Mouse (Mus musculus) intestine, embryonic 16.5 days (tissue): ENCODE data around the gene Trub2. TPM values are rescaled to one million over a fixed set of nuclear protein-coding genes. Genes with fewer than 3 reads are reported as not detected.

Source experiments
- ATAC-seq: fragments of 200-750 bp; cut with Nextera tagmentation; 2 replicates; pipeline ENCODE4 v1.8.0; 2017; ENCODE audit warnings: moderate TSS enrichment, moderate library complexity
- H3K27ac ChIP-seq: fragments of 300-500 bp; sonication (generic); 2 replicates; pipeline ENCODE4 v1.5.1; 2014; ENCODE audit warnings: mild to moderate bottlenecking, low read length
- H3K27me3 ChIP-seq: fragments of 300-500 bp; sonication (generic); replicated peaks from 2 replicates; pipeline ENCODE4 v1.6.1; 2014; ENCODE audit warnings: low read length, control low read depth, mixed read lengths; ENCODE audit not compliant: control insufficient read depth, insufficient read depth
- H3K36me3 ChIP-seq: fragments of 300-500 bp; sonication (generic); 2 replicates; pipeline ENCODE4 v1.6.1; 2014; ENCODE audit warnings: low read length, control low read depth; ENCODE audit not compliant: control insufficient read depth, insufficient read depth
- H3K4me1 ChIP-seq: fragments of 300-500 bp; sonication (generic); 2 replicates; pipeline ENCODE4 v1.6.1; 2014; ENCODE audit warnings: low read length, control low read depth, mixed read lengths; ENCODE audit not compliant: control insufficient read depth, insufficient read depth
- H3K4me2 ChIP-seq: fragments of 300-500 bp; sonication (generic); 2 replicates; pipeline ENCODE4 v1.6.1; 2014; ENCODE audit warnings: low read depth, low read length, control low read depth
- H3K4me3 ChIP-seq: fragments of 300-500 bp; sonication (generic); 2 replicates; pipeline ENCODE4 v1.5.1; 2014; ENCODE audit warnings: mild to moderate bottlenecking, low read length
- H3K9ac ChIP-seq: fragments of 300-500 bp; sonication (generic); 2 replicates; pipeline ENCODE4 v1.6.1; 2014; ENCODE audit warnings: low read depth, low read length
- H3K9me3 ChIP-seq: fragments of 300-500 bp; sonication (generic); 2 replicates; pipeline ENCODE4 v1.6.1; 2016; ENCODE audit warnings: low read length, control low read depth; ENCODE audit not compliant: control insufficient read depth
- WGBS: fragments of 180-500 bp; shearing (Covaris S2); extraction: QIAGEN DNeasy Blood & Tissue Kit; methylation state at CpG from one replicate; pipeline ENCODE4 v1.1.7; 2014; 5-methylcytosine and 5-hydroxymethylcytosine counted together
- polyA plus RNA-seq: library from polyadenylated mRNA; unstranded; fragments of >200 nt; fragmentation: Nextera tagmentation; extraction: Ambion mirVana; gene quantifications from 2 replicates; pipeline ENCODE4 v1.2.1, GENCODE M21; 2015

Trub2 gene
- polyA plus RNA-seq, 1 experiment from 2014 or later: 38.0 TPM

- H3K9me3 ChIP-seq: no peaks in the 10 kb centered on the region
- H3K4me2 ChIP-seq: no peak overlapping the region
- 76% methylated on average over 12 of the region's 12 CpGs for WGBS
- H3K36me3 ChIP-seq: peaks cover 13% of the 10 kb centered on the region
- no peak overlapping the region for H3K27ac ChIP-seq
- H3K27me3 ChIP-seq: no peaks in the 10 kb centered on the region
- H3K9ac ChIP-seq: no peak overlapping the region
- no peak for ATAC-seq
- no peak overlapping the region for H3K4me3 ChIP-seq
- no peaks in the 10 kb centered on the region for H3K4me1 ChIP-seq
Observed at GRCm38 (mm10) chr2:29737209-29737925, 50.9 kb downstream of the Trub2 start.

DNA sequence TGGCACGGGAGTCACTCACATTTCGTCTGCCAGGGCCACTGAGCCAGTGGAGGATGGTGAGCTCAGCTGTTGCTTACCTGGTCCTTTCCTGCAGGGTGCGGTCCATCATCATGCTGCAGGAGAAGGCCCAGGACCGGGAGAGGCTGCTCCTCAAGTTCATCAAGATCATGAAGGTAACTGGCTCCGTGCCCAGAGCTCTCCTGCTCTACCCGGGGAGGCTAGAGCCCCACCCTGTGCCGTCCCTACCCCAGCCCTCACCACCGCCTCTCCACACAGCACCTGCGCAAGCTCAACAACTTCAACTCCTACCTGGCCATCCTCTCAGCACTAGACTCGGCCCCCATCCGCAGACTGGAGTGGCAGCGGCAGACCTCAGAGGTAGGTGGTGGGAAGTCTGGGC is 52.6 kb downstream of the Trub2 start:
- Histone ChIP-seq H3K4me2 (no peak overlapping the region), H3K27ac (no peak overlapping the region), H3K9me3 (no peaks in the 10 kb centered on the region), H3K4me3 (no peak overlapping the region), H3K36me3 (peaks cover 13% of the 10 kb centered on the region), H3K4me1 (no peaks in the 10 kb centered on the region), H3K9ac (no peak overlapping the region), H3K27me3 (no peaks in the 10 kb centered on the region)
- 0 out of 2 replicates have a peak, but pooled peaks have one; percentile 21 for ATAC-seq
- WGBS: 81% methylated on average over 12 of the region's 12 CpGs

- no peak overlapping the region for H3K9ac ChIP-seq
- 95% methylated on average over 5 of the region's 5 CpGs for WGBS
- H3K27ac ChIP-seq: no peak overlapping the region
- H3K9me3 ChIP-seq: no peaks in the 10 kb centered on the region
- H3K27me3 ChIP-seq: no peaks in the 10 kb centered on the region
- peaks cover 16% of the 10 kb centered on the region for H3K36me3 ChIP-seq
- H3K4me3 ChIP-seq: no peak overlapping the region
- no peak for ATAC-seq
- H3K4me2 ChIP-seq: no peak overlapping the region
- no peaks in the 10 kb centered on the region for H3K4me1 ChIP-seq
Observed at GRCm38 (mm10) chr2:29733348-29733747, 55.0 kb downstream of the Trub2 start.

- Histone ChIP-seq H3K4me1 (no peaks in the 10 kb centered on the region), H3K27ac (no peak overlapping the region), H3K9ac (no peak overlapping the region), H3K36me3 (peaks cover 16% of the 10 kb centered on the region), H3K27me3 (no peaks in the 10 kb centered on the region), H3K9me3 (no peaks in the 10 kb centered on the region), H3K4me2 (no peak overlapping the region), H3K4me3 (no peak overlapping the region)
- ATAC-seq: no peak
- 82% methylated on average over 10 of the region's 10 CpGs for WGBS
Observed at GRCm38 (mm10) chr2:29732559-29732958, 55.7 kb downstream of the Trub2 start.

GRCm38 (mm10) chr2:29731545-29731944 is 56.8 kb downstream of the Trub2 start:
- no peak overlapping the region for H3K27ac ChIP-seq
- H3K9ac ChIP-seq: no peak overlapping the region
- peaks cover 16% of the 10 kb centered on the region for H3K36me3 ChIP-seq
- no peak overlapping the region for H3K4me3 ChIP-seq
- no peak overlapping the region for H3K4me2 ChIP-seq
- H3K27me3 ChIP-seq: no peaks in the 10 kb centered on the region
- peak; percentile 51; the same call in 1 of the 2 replicates for ATAC-seq
- H3K4me1 ChIP-seq: no peaks in the 10 kb centered on the region
- H3K9me3 ChIP-seq: no peaks in the 10 kb centered on the region
- WGBS: 63% methylated on average over 3 of the region's 3 CpGs

- H3K9me3 ChIP-seq: no peaks in the 10 kb centered on the region
- ATAC-seq: no peak
- no peaks in the 10 kb centered on the region for H3K27me3 ChIP-seq
- peaks cover 17% of the 10 kb centered on the region for H3K36me3 ChIP-seq
- no peak overlapping the region for H3K27ac ChIP-seq
- no peak overlapping the region for H3K4me3 ChIP-seq
- WGBS: 60% methylated on average over 2 of the region's 2 CpGs
- H3K4me1 ChIP-seq: no peaks in the 10 kb centered on the region
- H3K4me2 ChIP-seq: no peak overlapping the region
- H3K9ac ChIP-seq: no peak overlapping the region
Observed at GRCm38 (mm10) chr2:29729500-29729899, 58.8 kb downstream of the Trub2 start.

DNA sequence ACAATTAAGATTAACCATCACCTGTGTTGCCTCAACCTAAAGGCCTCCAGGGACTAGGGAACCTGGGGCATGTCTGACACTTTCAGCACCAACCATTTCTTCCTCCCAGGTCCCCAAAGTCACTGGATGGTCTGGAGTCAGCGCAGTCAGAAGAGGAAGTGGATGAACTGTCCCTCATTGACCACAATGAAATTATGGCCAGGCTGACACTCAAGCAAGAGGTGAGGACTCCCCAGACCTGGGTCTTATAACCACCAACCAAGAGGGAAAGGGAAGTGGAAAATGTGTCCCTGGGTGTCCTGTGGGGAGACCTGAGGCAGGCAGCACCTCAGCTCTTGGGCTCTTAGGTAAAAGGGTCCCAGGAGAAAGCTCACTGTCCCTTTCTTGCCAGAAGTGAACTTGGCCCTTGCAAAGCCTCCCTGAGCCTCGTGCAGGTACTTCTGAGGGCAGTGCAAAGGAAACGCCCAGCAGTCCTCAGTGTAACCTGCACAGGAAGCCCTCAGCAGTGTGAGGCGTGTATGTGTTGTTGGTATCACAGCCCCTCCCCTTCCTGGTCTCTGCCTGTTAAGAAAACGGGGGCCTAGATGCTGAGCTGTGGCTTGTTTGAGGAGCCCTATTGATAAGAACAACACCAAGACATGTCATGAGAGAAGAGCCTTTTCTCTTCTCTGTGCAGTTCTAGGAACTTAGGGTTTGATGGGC is 63.5 kb downstream of the Trub2 start:
- ATAC-seq: no peak
- no peak overlapping the region for H3K4me3 ChIP-seq

GRCm38 (mm10) chr2:29723132-29723531 is 65.2 kb downstream of the Trub2 start:
- WGBS: 85% methylated on average over 3 of the region's 3 CpGs
- no peaks in the 10 kb centered on the region for H3K27me3 ChIP-seq
- H3K4me2 ChIP-seq: no peak overlapping the region
- no peak for ATAC-seq
- no peak overlapping the region for H3K27ac ChIP-seq
- H3K9ac ChIP-seq: no peak overlapping the region
- no peaks in the 10 kb centered on the region for H3K9me3 ChIP-seq
- no peak overlapping the region for H3K4me3 ChIP-seq
- H3K36me3 ChIP-seq: peaks cover 9% of the 10 kb centered on the region; the same call in 1 of the 2 replicates
- H3K4me1 ChIP-seq: no peaks in the 10 kb centered on the region

More for the DNA sequence above, 63.5 kb downstream of the Trub2 start:
- Histone ChIP-seq H3K27me3 (no peaks in the 10 kb centered on the region), H3K4me1 (no peaks in the 10 kb centered on the region), H3K9ac (no peak overlapping the region), H3K9me3 (no peaks in the 10 kb centered on the region), H3K27ac (no peak overlapping the region), H3K36me3 (peaks cover 12% of the 10 kb centered on the region; the same call in 1 of the 2 replicates), H3K4me2 (no peak overlapping the region)
- 71% methylated on average over 5 of the region's 5 CpGs for WGBS

- WGBS: 87% methylated on average over 5 of the region's 5 CpGs
- Histone ChIP-seq H3K4me1 (peaks cover 18% of the 10 kb centered on the region), H3K9me3 (no peaks in the 10 kb centered on the region), H3K4me3 (no peak overlapping the region), H3K27ac (no peak overlapping the region), H3K36me3 (0 out of 2 replicates have a peak, but pooled peaks cover 3% of the 10 kb centered on the region), H3K4me2 (no peak overlapping the region), H3K27me3 (no peaks in the 10 kb centered on the region), H3K9ac (no peak overlapping the region)
- ATAC-seq: no peak
Observed at GRCm38 (mm10) chr2:29718581-29718980, 69.7 kb downstream of the Trub2 start.
